Mouse (Mus musculus) liver, embryonic 16.5 days (tissue): Measurements from ENCODE around the gene Usp22. TPM values are rescaled to one million over a fixed set of nuclear protein-coding genes. Genes with fewer than 3 reads are reported as not detected.

Experiments used
- ATAC-seq: fragments of 200-750 bp; cut with Nextera tagmentation; 2 replicates; pipeline ENCODE4 v1.8.0; 2017; ENCODE audit warnings: low read depth, mild to moderate bottlenecking, moderate number of reproducible peaks, moderate library complexity
- H3K27ac ChIP-seq: fragments of 300-500 bp; sonication (generic); 2 replicates; pipeline ENCODE4 v1.5.1; 2014; ENCODE audit warnings: mild to moderate bottlenecking, low read length
- H3K27me3 ChIP-seq: fragments of 300-500 bp; sonication (generic); 2 replicates; pipeline ENCODE4 v1.6.1; 2014; ENCODE audit warnings: low read depth, low read length, mixed read lengths; ENCODE audit not compliant: control insufficient read depth, insufficient read depth
- H3K36me3 ChIP-seq: fragments of 300-500 bp; sonication (generic); 2 replicates; pipeline ENCODE4 v1.6.1; 2014; ENCODE audit warnings: mild to moderate bottlenecking; ENCODE audit not compliant: control insufficient read depth, insufficient read depth
- H3K4me1 ChIP-seq: fragments of 300-500 bp; sonication (generic); 2 replicates; pipeline ENCODE4 v1.6.1; 2014; ENCODE audit warnings: low read depth, low read length, mixed read lengths; ENCODE audit not compliant: control insufficient read depth
- H3K4me2 ChIP-seq: fragments of 300-500 bp; sonication (generic); 2 replicates; pipeline ENCODE4 v1.6.1; 2014; ENCODE audit warnings: low read depth, low read length, mixed read lengths
- H3K4me3 ChIP-seq: fragments of 300-500 bp; sonication (generic); 2 replicates; pipeline ENCODE4 v1.5.1; 2014; ENCODE audit warnings: low read depth, mild to moderate bottlenecking, low read length
- H3K9ac ChIP-seq: fragments of 300-500 bp; sonication (generic); 2 replicates; pipeline ENCODE4 v1.6.1; 2014; ENCODE audit warnings: low read depth, low read length
- H3K9me3 ChIP-seq: fragments of 300-500 bp; sonication (generic); replicated peaks from 2 replicates; pipeline ENCODE4 v1.6.1; 2016; ENCODE audit warnings: low read length; ENCODE audit not compliant: control insufficient read depth
- WGBS: fragments of 180-500 bp; shearing (Covaris S2); extraction: QIAGEN DNeasy Blood & Tissue Kit; methylation state at CpG from one replicate; pipeline ENCODE4 v1.1.7; 2014; ENCODE audit not compliant: insufficient replicate concordance; 5-methylcytosine and 5-hydroxymethylcytosine counted together
- polyA plus RNA-seq: library from polyadenylated mRNA; unstranded; fragments of >200 nt; fragmentation: Nextera tagmentation; extraction: Ambion mirVana; gene quantifications from 2 replicates; pipeline ENCODE4 v1.2.1, GENCODE M21; 2015

The Usp22 gene
- polyA plus RNA-seq, 1 experiment from 2014 or later = 19.5 TPM

GRCm38 (mm10) chr11:61108911-61109361, 65.9 kb downstream of the Usp22 start:
- Histone ChIP-seq H3K9me3 (no peaks in the 10 kb centered on the region), H3K4me2 (no peak overlapping the region), H3K4me1 (no peaks in the 10 kb centered on the region; the same call in 1 of the 2 replicates), H3K36me3 (no peaks in the 10 kb centered on the region), H3K9ac (no peak overlapping the region), H3K4me3 (no peak overlapping the region), H3K27ac (peak overlapping the region; percentile 19; the same call in 1 of the 2 replicates), H3K27me3 (no peaks in the 10 kb centered on the region)
- WGBS = 45% methylated on average over 12 of the region's 12 CpGs
- ATAC-seq = no peak

- 16% methylated on average over 20 of the region's 20 CpGs for whole genome bisulfite sequencing
- H3K9me3 ChIP-seq = no peaks in the 10 kb centered on the region
- peak; percentile 76 for ATAC-seq
- no peak overlapping the region for H3K4me3 ChIP-seq
- no peak overlapping the region for H3K4me2 ChIP-seq
- no peaks in the 10 kb centered on the region for H3K36me3 ChIP-seq
- no peak overlapping the region for H3K9ac ChIP-seq
- H3K27me3 ChIP-seq = no peaks in the 10 kb centered on the region
- no peak overlapping the region for H3K27ac ChIP-seq
- no peaks in the 10 kb centered on the region; the same call in 1 of the 2 replicates for H3K4me1 ChIP-seq
Measured at GRCm38 (mm10) chr11:61104241-61104901, 70.5 kb downstream of the Usp22 start.

GRCm38 (mm10) chr11:61102397-61103339, 72.2 kb downstream of the Usp22 start:
- Histone ChIP-seq H3K27me3 (no peaks in the 10 kb centered on the region), H3K9me3 (no peaks in the 10 kb centered on the region), H3K4me3 (no peak overlapping the region), H3K36me3 (no peaks in the 10 kb centered on the region), H3K4me1 (no peaks in the 10 kb centered on the region; the same call in 1 of the 2 replicates), H3K4me2 (no peak overlapping the region), H3K27ac (no peak overlapping the region), H3K9ac (no peak overlapping the region)
- WGBS = 61% methylated on average over 12 of the region's 13 CpGs
- no peak for ATAC-seq

Other genes with a start within 250 kb of the Usp22 start
- gene Map2k3, start 243.0 kb downstream of the Usp22 start, polyA plus RNA-seq = 121 and 134 TPM in 2 replicates
- 0.04 TPM in 1 of 2 replicates, not detected in the other for gene Kcnj12, start 152.5 kb downstream of the Usp22 start, polyA plus RNA-seq
- 4.0 and 4.8 TPM in 2 replicates for gene Tnfrsf13b, start 48.3 kb downstream of the Usp22 start, polyA plus RNA-seq
- gene Aldh3a1, start 32.5 kb upstream of the Usp22 start, polyA plus RNA-seq = 0.05 and 0.16 TPM in 2 replicates
- gene Aldh3a2, start 92.4 kb upstream of the Usp22 start, polyA plus RNA-seq = 36.5 and 40.9 TPM in 2 replicates
- 0.06 TPM in 1 of 2 replicates, not detected in the other for gene Slc47a2, start 167.8 kb upstream of the Usp22 start, polyA plus RNA-seq
- 20.0 and 23.6 TPM in 2 replicates for gene Slc47a1, start 203.3 kb upstream of the Usp22 start, polyA plus RNA-seq